Mouse (Mus musculus) kidney, adult 9 months (tissue): ENCODE measurements around the gene Eras.
"Not testable (repeated sequence)": the region's sequence is repeated elsewhere in the genome, so short reads cannot be mapped to it uniquely, and the experiment has no call there.

Experiments used
- DNase-seq: peaks from one replicate; pipeline ENCODE4 v3.0.0; 2022

The Eras gene

GRCm38 (mm10) chrX:7928270-7928790 lies at the start of gene Eras:
Gene Eras, minus strand, starts transcription at chrX:7928607.
- DNase-seq = no peak

DNA sequence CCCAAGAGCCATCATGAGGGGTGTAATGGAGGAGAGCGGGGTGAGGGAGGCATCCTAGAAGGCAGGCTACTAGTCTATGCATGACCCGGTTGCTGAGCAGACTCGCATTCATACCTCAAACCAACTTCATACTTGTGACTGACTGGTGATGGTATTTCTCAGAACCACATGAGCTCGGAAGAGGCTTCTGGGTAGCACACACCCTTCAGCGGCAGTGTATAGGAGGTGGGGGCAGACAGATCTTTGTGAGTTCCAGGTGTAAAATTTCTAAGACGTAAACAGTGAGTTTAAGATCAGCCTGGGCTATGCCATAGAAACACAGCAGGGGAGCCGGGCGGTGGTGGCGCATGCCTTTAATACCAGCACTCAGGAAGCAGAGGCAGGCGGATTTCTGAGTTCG lies 49.5 kb upstream of the Eras start, which contains the start of gene Gata1:
TSS of gene Gata1 (minus strand) at position 180 of the 400 bp plus-strand sequence.
- DNase-seq = no peak

DNA sequence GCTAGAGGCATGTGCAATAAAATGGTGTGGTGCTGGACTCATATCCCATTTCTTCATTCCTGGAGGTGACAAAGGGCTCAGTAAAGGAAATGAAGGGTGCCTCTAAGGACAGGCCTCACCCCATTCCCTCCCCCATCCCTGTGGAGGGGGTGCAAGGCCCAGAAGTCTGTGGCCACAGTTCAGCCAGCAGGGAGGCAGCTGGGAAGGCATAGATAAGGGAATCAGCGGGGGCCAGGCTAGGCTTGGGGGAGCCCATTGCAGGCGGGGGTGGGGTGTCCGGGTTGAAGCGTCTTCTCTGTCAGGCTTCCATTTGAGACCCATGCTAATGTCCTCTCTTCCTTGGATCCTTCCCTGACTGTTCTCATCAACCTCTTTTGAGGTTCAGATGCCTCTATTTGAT lies 42.9 kb upstream of the Eras start:
- no peak for DNase-seq

DNA sequence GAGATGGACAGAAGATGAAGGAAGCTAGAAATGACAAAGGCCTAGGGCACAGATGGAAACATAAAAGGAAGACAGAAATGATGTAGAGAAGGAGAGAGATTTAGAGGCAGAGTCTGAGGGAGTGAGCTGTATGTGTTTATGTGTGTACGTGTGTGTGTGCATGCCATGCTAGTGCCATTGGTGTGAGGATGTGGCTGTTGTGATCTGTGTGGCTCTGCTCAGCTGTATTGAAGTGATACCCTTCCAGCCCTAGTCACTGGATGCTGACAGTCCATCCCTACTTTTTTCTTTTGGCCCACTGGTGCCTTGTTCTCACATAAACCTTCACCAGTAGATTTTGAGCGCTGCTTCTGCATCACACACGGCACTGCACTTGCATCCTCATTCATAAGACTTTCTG lies 40.5 kb upstream of the Eras start:
- DNase-seq = no peak

- no peak for DNase-seq
These were observed 39.8 kb upstream of the Eras start for GRCm38 (mm10) chrX:7968226-7968625.

- DNase-seq = no peak
These were observed 39.3 kb upstream of the Eras start for GRCm38 (mm10) chrX:7967596-7968201.

DNA sequence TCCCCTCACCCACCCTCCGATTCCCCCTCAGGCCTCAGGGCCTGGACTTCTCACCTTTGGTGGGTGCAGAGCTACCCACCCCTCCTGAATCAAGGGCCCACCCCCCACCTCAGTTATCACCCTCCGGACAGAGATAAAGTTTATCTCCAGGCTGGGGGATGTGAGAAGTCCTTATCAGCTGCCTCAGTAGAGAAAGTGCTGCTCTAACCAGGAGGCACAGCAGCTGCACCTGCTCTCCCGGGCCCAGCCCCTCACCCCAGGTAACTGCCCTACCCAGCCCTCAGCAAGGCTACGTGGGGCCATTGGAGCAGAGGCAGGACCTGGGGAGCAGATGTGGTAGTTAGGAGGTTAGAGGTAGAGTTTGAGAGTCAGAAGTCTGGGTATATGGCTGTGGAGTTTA lies 37.8 kb upstream of the Eras start:
- DNase-seq = no peak

DNA sequence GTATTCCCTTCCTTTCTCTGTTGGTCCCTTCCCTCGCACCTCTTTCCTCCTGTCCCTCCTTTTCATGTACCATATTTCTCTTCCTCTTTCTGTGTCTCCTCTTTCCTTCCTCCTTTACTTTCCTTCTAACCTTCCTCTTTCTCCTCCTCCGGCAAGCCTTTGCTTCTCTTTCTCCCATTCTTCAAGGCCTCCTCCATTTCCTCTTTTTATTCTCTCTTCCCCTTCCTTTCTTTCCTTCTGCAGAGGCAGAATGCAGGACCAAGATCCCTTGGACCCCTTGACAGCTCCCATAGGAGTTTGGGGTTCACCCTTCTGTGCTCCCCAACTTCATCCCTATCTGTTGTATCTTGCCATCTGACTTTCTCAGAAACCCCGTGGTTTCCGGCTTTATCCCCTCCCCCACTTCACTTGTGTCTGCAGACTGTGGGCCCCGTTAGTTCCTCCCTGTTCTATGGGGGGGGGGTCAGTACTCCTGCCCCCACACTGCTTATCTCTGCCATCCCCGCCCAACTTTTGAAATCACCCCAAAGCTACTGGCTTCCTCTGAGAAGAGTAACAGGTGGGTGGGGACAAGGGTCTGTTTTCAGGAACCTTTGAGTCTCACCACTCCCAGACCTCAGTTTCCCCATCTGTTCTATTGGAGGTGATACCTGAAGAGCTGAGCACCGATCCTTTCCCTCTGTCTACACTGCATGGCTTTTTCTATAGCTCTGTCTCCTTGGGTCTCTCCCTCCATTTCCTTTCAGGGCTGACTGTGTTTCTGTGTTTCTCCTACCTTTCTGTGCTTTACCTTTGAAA lies 35.6 kb upstream of the Eras start:
- DNase-seq = no peak

DNA sequence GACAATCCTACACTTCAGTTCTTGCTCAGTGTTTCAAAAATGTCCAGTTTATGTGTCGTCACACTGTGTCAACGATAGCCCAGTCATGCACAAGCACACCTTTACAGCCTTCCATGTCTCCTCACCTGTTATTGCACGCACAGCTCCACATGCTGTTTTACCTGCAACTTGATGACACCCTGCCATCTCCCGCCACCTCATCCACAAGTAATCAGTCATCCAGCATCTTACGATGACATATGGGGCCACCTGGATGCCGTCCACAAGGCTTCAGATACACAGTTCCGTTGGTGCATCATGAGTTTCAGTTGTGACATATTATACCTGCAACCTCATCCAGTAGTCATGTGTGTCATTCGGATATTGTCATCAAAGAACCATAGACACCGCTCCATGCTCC lies 30.5 kb upstream of the Eras start:
- DNase-seq = no peak

DNA sequence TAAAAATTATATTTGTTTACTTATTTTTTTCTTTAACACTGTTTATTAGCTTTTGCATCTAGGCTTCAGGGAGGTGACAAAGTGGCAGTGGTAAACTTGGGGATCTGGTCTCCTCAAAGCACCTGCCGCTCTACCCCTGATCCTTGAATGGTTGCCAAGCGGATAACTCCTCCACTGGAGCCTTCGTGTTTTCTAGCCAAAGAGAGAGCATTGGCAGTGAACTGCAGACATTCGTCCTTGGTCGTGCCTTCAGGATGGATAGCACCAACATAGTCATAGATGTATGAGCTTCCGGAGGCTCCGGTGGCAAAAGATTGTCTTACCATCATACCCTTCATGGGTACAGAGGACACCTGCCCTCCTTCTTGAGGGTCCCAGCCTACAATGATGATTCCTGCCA lies 21.7 kb upstream of the Eras start:
- no peak for DNase-seq

GRCm38 (mm10) chrX:7947900-7948492 lies 19.6 kb upstream of the Eras start:
- peak; percentile 97 for DNase-seq

- peak; percentile 26 for DNase-seq
These were observed 18.9 kb upstream of the Eras start, which contains the start of gene Hdac6 for GRCm38 (mm10) chrX:7947108-7947899. Gene Hdac6, minus strand, starts transcription at chrX:7947889.

DNA sequence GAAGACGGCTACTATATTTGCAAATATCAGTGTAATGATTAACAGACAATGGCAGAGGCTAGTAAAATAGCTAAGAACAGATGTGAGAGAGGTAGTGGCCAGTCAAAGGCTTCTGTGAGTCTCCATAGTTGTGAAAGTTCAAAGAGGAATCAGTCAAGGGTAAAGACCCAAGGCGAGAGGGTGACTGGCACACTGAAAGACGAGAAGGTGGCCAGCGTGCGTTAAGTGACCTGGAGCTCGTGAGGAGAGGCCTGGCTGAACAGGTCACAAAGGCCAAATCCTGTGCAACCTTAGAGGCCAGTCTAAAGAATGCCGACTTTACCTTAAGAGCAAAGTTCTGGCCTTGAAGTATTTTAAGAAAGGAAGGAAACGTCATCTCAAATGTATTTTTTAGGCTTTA lies 17.2 kb upstream of the Eras start:
- DNase-seq = peak; percentile 50

DNA sequence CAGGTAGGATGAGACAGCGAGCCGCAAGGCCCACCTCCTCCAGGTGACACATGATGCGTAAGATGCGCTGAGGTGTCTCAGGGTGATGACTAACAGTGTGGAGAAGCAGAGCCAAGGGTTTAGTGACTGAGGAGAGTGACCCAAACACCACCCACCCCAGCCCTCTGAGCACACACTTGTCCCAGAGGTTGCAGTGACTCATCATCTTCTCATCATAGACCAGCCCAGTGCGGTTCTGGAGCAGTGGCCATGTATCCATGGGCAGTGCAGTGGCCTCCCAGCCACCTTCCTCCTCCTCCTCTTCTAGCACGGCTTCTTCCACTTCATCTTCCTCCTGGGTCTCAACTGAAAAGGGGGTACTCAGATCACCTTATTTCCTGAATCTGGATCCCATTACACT lies 9.3 kb upstream of the Eras start:
- no peak for DNase-seq

DNA sequence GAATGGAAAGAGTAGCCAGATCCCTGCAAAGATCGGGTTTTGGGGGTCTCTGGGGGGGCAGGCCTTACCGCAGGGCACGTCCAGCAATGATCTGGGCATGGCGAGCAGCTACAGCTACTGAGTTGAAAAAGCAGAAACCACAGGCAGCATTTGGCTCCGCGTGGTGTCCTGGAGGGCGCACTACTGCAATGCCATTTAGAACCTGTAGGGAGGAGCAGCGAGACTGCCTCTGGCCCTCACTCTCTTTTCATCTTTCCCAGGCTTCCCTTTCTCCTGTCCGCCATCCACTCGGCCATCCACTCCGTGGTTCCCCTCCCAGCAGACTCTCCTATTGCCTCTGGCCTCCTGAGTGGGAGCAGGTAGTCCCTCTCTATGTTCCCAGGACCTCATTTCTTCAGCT lies 8.5 kb upstream of the Eras start:
- DNase-seq = no peak

GRCm38 (mm10) chrX:7927116-7927515 lies 1.3 kb downstream of the Eras start:
- no peak for DNase-seq

- no peak for DNase-seq
These were observed 2.1 kb downstream of the Eras start for GRCm38 (mm10) chrX:7926266-7926665.

DNA sequence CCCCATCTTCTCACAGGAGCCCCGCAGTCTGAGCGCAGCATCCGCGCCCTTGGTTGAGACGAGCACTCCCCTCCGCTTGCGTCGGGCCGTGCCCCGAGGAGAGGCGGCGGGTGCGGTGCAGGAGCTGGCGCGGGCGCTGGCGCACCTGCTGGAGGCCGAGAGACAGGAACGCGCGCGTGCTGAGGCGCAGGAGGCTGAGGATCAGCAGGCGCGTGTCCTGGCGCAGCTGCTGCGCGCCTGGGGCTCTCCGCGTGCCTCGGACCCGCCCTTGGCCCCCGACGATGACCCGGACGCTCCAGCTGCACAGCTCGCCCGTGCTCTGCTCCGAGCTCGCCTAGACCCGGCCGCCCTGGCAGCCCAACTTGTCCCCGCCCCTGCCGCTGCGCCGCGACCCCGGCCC lies 6.4 kb downstream of the Eras start:
- no peak for DNase-seq

GRCm38 (mm10) chrX:7919601-7920383 lies 8.6 kb downstream of the Eras start, which contains the start of gene Pcsk1n:
Gene Pcsk1n, plus strand, starts transcription at chrX:7919822.
- no peak for DNase-seq

- DNase-seq = not testable (repeated sequence)
These were observed 10.4 kb downstream of the Eras start for GRCm38 (mm10) chrX:7917960-7918359.

DNA sequence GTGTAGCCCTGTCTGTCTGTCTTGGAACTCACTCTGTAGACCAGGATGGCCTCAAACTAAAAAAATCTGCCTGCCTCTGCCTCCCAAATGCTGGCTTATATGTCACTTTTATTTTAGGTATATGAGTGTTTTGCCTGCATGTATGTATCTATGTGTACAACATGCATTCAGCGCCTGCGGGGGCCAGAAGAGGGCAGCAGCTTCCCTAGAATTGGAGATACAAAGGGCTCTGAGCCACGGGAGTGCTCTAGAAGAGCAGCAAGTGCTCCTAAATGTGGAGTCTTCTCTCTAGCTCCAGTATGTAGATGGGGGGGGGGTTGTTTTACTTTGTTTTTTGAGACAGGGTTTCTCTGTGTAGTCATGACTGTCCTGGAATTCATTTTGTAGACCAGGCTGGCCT lies 12.7 kb downstream of the Eras start:
- peak; percentile 49 for DNase-seq

- peak; percentile 9 for DNase-seq
These were observed 17.9 kb downstream of the Eras start for GRCm38 (mm10) chrX:7910473-7910872.
